Mouse (Mus musculus): ENCODE data around the gene Zfp385a.

DNA sequence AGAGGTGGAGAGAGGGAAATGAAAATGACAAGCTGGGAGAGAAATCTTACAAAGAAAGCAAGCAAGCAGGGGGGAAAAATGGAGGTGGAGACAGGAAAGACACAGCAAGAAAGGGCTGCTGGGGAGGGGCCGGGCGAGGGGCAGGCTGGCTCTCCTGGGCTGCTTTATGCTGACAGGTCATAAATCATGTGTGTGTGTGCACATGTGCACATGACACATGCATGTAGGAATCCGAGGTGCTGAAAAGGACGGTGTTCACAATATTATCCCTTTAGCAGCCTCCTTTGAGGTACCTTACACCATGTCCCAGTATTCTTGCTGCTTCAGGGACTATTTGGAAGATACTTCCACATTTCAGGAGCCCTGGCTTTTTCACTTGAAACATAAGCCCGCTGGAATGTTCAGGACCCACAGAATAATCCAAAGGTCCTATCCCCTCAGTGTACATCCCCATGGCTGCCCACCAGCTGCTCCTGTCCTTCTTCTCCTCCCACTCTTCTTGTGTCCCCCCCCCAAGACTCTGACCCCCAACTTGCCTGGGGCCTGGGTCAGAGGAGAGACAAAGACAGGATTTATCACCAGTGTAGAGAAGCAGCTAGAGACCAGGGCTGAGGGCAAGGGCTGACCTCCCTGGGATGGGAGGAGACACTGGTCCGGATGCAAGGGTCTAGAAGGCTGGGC lies 37.4 kb downstream of the Zfp385a start:
- no peak for TF ChIP-seq NRF1 (IDR thresholded peaks at IDR 0.05; ENCODE audit: low read depth, low read length)
- TF ChIP-seq HCFC1 (IDR thresholded peaks at IDR 0.05; ENCODE audit: low read depth, low read length): no peak
- no peak for TF ChIP-seq POLR2A (IDR thresholded peaks at IDR 0.05; ENCODE audit: low read depth, low read length)
- no peak for TF ChIP-seq KAT2A (IDR thresholded peaks at IDR 0.05; ENCODE audit: insufficient replicate concordance, low read length)
- no peak for TF ChIP-seq MAX (IDR thresholded peaks at IDR 0.05; ENCODE audit: low read length)
- TF ChIP-seq ETS1 (conservative IDR thresholded peaks at IDR 0.05; ENCODE audit: low read depth, low read length): no peak
- no peak for TF ChIP-seq RAD21 (IDR thresholded peaks at IDR 0.05; ENCODE audit: low read depth, low read length)
- no peak for TF ChIP-seq CTCF (conservative IDR thresholded peaks at IDR 0.05 in 1 of 2, IDR thresholded peaks at IDR 0.05 in 1 of 2; ENCODE audit: low read depth in 2 of 2, low read length in 2 of 2)
- TF ChIP-seq BHLHE40 (IDR thresholded peaks at IDR 0.05; ENCODE audit: low read depth, low read length): no peak
- no peak for TF ChIP-seq CHD1 (IDR thresholded peaks at IDR 0.05; ENCODE audit: low read depth, low read length)
- no peak for TF ChIP-seq E2F4 (IDR thresholded peaks at IDR 0.05; ENCODE audit: insufficient replicate concordance, low read depth, low read length)
- TF ChIP-seq PAX5 (IDR thresholded peaks at IDR 0.05; ENCODE audit: low read length): no peak

Measured in CH12.LX (cell line).